Comparison of ENCODE assay signal across 20 mouse cellular contexts in genomic region chr13:14088669-14089068, GRCm38 (mm10). TPM values are rescaled to one million over a fixed set of nuclear protein-coding genes. Genes with fewer than 3 reads are reported as not detected.
DNase-seq lines count a peak whose midpoint lies in the region; ATAC-seq lines count a peak whose summit lies in the region.
"Had no signal": no experiment of that assay in that cellular context is flagged by ENCODE, and none has a peak within 500 bp of the region (broad histone marks: within the 10 kb centered on the region; RNA-seq: fewer than 3 reads in every experiment).

No protein-coding gene starts in this region.

- peak overlapping the region; percentile 59 for H3K27ac ChIP-seq in heart, embryonic 13.5 days (replicated peaks)
- H3K27ac ChIP-seq in intestine, embryonic 15.5 days: no peak overlapping the region
- H3K27ac ChIP-seq: forebrain, embryonic 15.5 days; hindbrain, postnatal 0 days; limb, embryonic 13.5 days; midbrain, embryonic 10.5 days had no signal

- no peak overlapping the region for H3K4me3 ChIP-seq in heart, embryonic 13.5 days
- H3K4me3 ChIP-seq in intestine, embryonic 15.5 days (replicated peaks): no peak overlapping the region
- H3K4me3 ChIP-seq: forebrain, embryonic 15.5 days; limb, embryonic 13.5 days; midbrain, embryonic 10.5 days had no signal

- peaks cover 6% of the 10 kb centered on the region; the same call in 1 of the 2 replicates for H3K36me3 ChIP-seq in heart, embryonic 13.5 days
- H3K36me3 ChIP-seq in intestine, embryonic 15.5 days: no peaks in the 10 kb centered on the region
- H3K36me3 ChIP-seq: forebrain, embryonic 15.5 days had no signal

- H3K9ac ChIP-seq in heart, embryonic 13.5 days: no peak overlapping the region
- no peak overlapping the region for H3K9ac ChIP-seq in intestine, embryonic 15.5 days
- H3K9ac ChIP-seq: forebrain, embryonic 15.5 days; limb, embryonic 13.5 days had no signal

- H3K9me3 ChIP-seq in heart, embryonic 13.5 days: no peaks in the 10 kb centered on the region
- no peaks in the 10 kb centered on the region for H3K9me3 ChIP-seq in intestine, embryonic 15.5 days
- H3K9me3 ChIP-seq: forebrain, embryonic 15.5 days had no signal

- peak overlapping the region; percentile 21; the same call in 1 of the 2 replicates for H3K4me2 ChIP-seq in heart, embryonic 13.5 days
- no peak overlapping the region for H3K4me2 ChIP-seq in intestine, embryonic 15.5 days (replicated peaks)
- H3K4me2 ChIP-seq: forebrain, embryonic 15.5 days; limb, embryonic 13.5 days had no signal

- peak; percentile 27 to 33 for DNase-seq in heart, adult 9 months (ENCODE audit: low spot score in 2 of 2)
- DNase-seq in heart, postnatal 25 days (ENCODE audit: low spot score): no peak
- peak; percentile 21 for DNase-seq in lung, postnatal 10 days
- no peak for DNase-seq in left cerebral cortex, adult 18-20 months (ENCODE audit: low spot score in 2 of 2)
- no peak for DNase-seq in gastrocnemius, postnatal 25 days
- DNase-seq in urinary bladder, postnatal 25 days (ENCODE audit: low spot score): no peak
- DNase-seq: adrenal gland, postnatal 14 days; cerebellum, postnatal 10 days; embryo, embryonic 11 days; kidney, postnatal 10 days; right cerebral cortex, postnatal 4 days; thymus, adult 2 months had no signal

- 45% methylated on average over 1 of the region's 1 CpGs for WGBS in heart, embryonic 13.5 days
- WGBS in intestine, embryonic 15.5 days: 75% methylated on average over 1 of the region's 1 CpGs

- ATAC-seq in heart, embryonic 13.5 days (ENCODE audit: extremely low read depth, insufficient number of reproducible peaks, low FRiP score, low TSS enrichment): no peak
- peak; percentile 45 for ATAC-seq in intestine, embryonic 15.5 days
- ATAC-seq: CD4-positive, CD25-positive, alpha-beta regulatory T cell, adult 4 months; forebrain, embryonic 15.5 days; hindbrain, postnatal 0 days; Patski had no signal

- peaks cover 11% of the 10 kb centered on the region; the same call in 1 of the 2 replicates for H3K4me1 ChIP-seq in heart, embryonic 13.5 days
- H3K4me1 ChIP-seq in intestine, embryonic 15.5 days (replicated peaks): no peaks in the 10 kb centered on the region
- H3K4me1 ChIP-seq: forebrain, embryonic 15.5 days; limb, embryonic 13.5 days; midbrain, embryonic 10.5 days had no signal

- no peaks in the 10 kb centered on the region for H3K27me3 ChIP-seq in heart, embryonic 13.5 days (replicated peaks)
- H3K27me3 ChIP-seq in intestine, embryonic 15.5 days (replicated peaks): no peaks in the 10 kb centered on the region
- H3K27me3 ChIP-seq: forebrain, embryonic 15.5 days; limb, embryonic 13.5 days; Patski had no signal

- intact Hi-C loops in heart, postnatal 25 days (cut with DNase I): no loop called here

RNA-seq across cellular contexts. Expression of gene Ggps1, which starts 25.4 kb away (rescaled TPM):
- total RNA-seq in heart, postnatal 25 days (2021): 10 to 100 TPM; 19.4 to 25.0 TPM
- 40.9 and 41.0 TPM in 2 replicates for polyA plus RNA-seq in heart, embryonic 13.5 days (2015; fragmentation: Nextera tagmentation; extraction: Ambion mirVana)
- 38.7 and 46.8 TPM in 2 replicates for polyA plus RNA-seq in intestine, embryonic 15.5 days (2015; fragmentation: Nextera tagmentation; extraction: Ambion mirVana)
- total RNA-seq in left cerebral cortex, adult 18-20 months (2021): 10 to 100 TPM; 60.5 to 64.1 TPM
- total RNA-seq in gastrocnemius, postnatal 25 days (2021): 10 to 100 TPM; 10.4 to 12.6 TPM

RNA-seq across cellular contexts. Expression of gene Arid4b, which starts 25.6 kb away (rescaled TPM):
- 10 to 100 TPM; 20.4 to 27.1 TPM for total RNA-seq in heart, postnatal 25 days (2021)
- polyA plus RNA-seq in heart, embryonic 13.5 days (2015; fragmentation: Nextera tagmentation; extraction: Ambion mirVana): 41.5 and 43.0 TPM in 2 replicates
- 51.7 and 52.2 TPM in 2 replicates for polyA plus RNA-seq in intestine, embryonic 15.5 days (2015; fragmentation: Nextera tagmentation; extraction: Ambion mirVana)
- total RNA-seq in left cerebral cortex, adult 18-20 months (2021): 10 to 100 TPM; 44.8 to 51.3 TPM
- 10 to 100 TPM; 12.0 to 12.5 TPM for total RNA-seq in gastrocnemius, postnatal 25 days (2021)

RNA-seq across cellular contexts. Expression of gene Tbce, which starts 49.2 kb away (rescaled TPM):
- 10 to 100 TPM; 16.2 to 21.3 TPM for total RNA-seq in heart, postnatal 25 days (2021)
- polyA plus RNA-seq in heart, embryonic 13.5 days (2015; fragmentation: Nextera tagmentation; extraction: Ambion mirVana): 34.5 and 37.6 TPM in 2 replicates
- polyA plus RNA-seq in intestine, embryonic 15.5 days (2015; fragmentation: Nextera tagmentation; extraction: Ambion mirVana): 42.3 and 49.3 TPM in 2 replicates
- total RNA-seq in left cerebral cortex, adult 18-20 months (2021): 10 to 100 TPM; 66.1 to 75.6 TPM
- total RNA-seq in gastrocnemius, postnatal 25 days (2021): 10 to 100 TPM; 16.8 to 20.2 TPM

Comparison
In these comparisons a context has a peak if more than half of its experiments do, and no peak if none do; other contexts are left out.
1. DNase-seq: peak in heart, adult 9 months (2 of 2) and lung, postnatal 10 days (single experiment); none in heart, postnatal 25 days (single experiment), left cerebral cortex, adult 18-20 months (0 of 2), gastrocnemius, postnatal 25 days (single experiment) and urinary bladder, postnatal 25 days (single experiment).